Mouse (Mus musculus): ENCODE measurements around the gene Gm21312. TPM values are rescaled to one million over a fixed set of nuclear protein-coding genes. Genes with fewer than 3 reads are reported as not detected.
"Not testable (repeated sequence)": the region's sequence is repeated elsewhere in the genome, so short reads cannot be mapped to it uniquely, and the experiment has no call there.

Gm21312 gene
- polyA plus RNA-seq (2012; ENCODE audit: insufficient read depth, low replicate concordance), result not detected in 2 replicates

DNA sequence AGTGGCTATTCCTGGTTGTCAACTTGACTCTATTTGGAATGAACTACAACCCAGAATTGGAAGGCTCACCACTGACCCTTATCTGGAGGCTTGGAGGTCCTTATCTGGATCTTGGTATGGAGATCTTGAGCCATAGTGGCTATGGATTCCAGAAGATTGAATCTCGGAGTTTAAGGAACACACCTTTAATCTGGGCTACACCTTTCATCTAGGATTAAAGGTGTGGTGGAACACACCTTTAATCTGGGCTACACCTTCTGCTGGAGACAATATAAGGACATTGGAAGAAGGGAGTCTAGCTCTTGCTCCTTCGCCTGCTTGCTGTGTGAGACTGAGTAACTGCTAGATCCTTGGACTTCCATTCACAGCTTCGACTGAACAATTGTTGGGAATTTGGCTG, at the start of gene Gm21312:
Gm21312 (plus strand) TSS at position 301 of the 400 bp plus-strand sequence.
- not testable (repeated sequence) for H3K4me1 ChIP-seq; H3K9me3 ChIP-seq; H3K27me3 ChIP-seq (replicated peaks); H3K36me3 ChIP-seq (replicated peaks; ENCODE audit: low read length); H3K4me3 ChIP-seq (replicated peaks)

DNA sequence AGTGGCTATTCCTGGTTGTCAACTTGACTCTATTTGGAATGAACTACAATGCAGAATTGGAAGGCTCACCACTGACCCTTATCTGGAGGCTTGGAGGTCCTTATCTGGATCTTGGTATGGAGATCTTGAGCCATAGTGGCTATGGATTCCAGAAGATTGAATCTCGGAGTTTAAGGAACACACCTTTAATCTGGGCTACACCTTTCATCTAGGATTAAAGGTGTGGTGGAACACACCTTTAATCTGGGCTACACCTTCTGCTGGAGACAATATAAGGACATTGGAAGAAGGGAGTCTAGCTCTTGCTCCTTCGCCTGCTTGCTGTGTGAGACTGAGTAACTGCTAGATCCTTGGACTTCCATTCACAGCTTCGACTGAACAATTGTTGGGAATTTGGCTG, 34.1 kb upstream of the Gm21312 start, which contains the start of gene Gm21293:
Gm21293 (plus strand) TSS at position 301 of the 400 bp plus-strand sequence.
- H3K4me1 ChIP-seq; H3K36me3 ChIP-seq (replicated peaks; ENCODE audit: low read length); H3K27me3 ChIP-seq (replicated peaks); H3K4me3 ChIP-seq (replicated peaks); H3K9me3 ChIP-seq: not testable (repeated sequence)

- not testable (repeated sequence) for H3K4me1 ChIP-seq; H3K36me3 ChIP-seq (replicated peaks; ENCODE audit: low read length); H3K9me3 ChIP-seq; H3K27me3 ChIP-seq (replicated peaks); H3K4me3 ChIP-seq (replicated peaks)
Observed at GRCm38 (mm10) chr10:104151197-104151596, 25.6 kb upstream of the Gm21312 start, which contains the start of gene Gm6763. Gene Gm6763 (plus strand): TSS chr10:104151497.

DNA sequence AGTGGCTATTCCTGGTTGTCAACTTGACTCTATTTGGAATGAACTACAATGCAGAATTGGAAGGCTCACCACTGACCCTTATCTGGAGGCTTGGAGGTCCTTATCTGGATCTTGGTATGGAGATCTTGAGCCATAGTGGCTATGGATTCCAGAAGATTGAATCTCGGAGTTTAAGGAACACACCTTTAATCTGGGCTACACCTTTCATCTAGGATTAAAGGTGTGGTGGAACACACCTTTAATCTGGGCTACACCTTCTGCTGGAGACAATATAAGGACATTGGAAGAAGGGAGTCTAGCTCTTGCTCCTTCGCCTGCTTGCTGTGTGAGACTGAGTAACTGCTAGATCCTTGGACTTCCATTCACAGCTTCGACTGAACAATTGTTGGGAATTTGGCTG, 17.1 kb upstream of the Gm21312 start, which contains the start of gene Gm8764:
Gm8764 (plus strand) TSS at position 301 of the 400 bp plus-strand sequence.
- H3K4me3 ChIP-seq (replicated peaks); H3K27me3 ChIP-seq (replicated peaks); H3K4me1 ChIP-seq; H3K36me3 ChIP-seq (replicated peaks; ENCODE audit: low read length); H3K9me3 ChIP-seq: not testable (repeated sequence)

GRCm38 (mm10) chr10:104168215-104168614, 8.6 kb upstream of the Gm21312 start, which contains the start of gene Gm21304:
Gene Gm21304 (plus strand): TSS chr10:104168515.
- H3K36me3 ChIP-seq (replicated peaks; ENCODE audit: low read length); H3K27me3 ChIP-seq (replicated peaks); H3K4me3 ChIP-seq (replicated peaks); H3K9me3 ChIP-seq; H3K4me1 ChIP-seq: not testable (repeated sequence)

DNA sequence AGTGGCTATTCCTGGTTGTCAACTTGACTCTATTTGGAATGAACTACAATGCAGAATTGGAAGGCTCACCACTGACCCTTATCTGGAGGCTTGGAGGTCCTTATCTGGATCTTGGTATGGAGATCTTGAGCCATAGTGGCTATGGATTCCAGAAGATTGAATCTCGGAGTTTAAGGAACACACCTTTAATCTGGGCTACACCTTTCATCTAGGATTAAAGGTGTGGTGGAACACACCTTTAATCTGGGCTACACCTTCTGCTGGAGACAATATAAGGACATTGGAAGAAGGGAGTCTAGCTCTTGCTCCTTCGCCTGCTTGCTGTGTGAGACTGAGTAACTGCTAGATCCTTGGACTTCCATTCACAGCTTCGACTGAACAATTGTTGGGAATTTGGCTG, 8.4 kb downstream of the Gm21312 start, which contains the start of gene Gm20765:
Gm20765 (plus strand) TSS at position 301 of the 400 bp plus-strand sequence.
- not testable (repeated sequence) for H3K36me3 ChIP-seq (replicated peaks; ENCODE audit: low read length); H3K27me3 ChIP-seq (replicated peaks); H3K9me3 ChIP-seq; H3K4me1 ChIP-seq; H3K4me3 ChIP-seq (replicated peaks)

- H3K9me3 ChIP-seq; H3K4me3 ChIP-seq (replicated peaks): not testable (repeated sequence)
Observed at GRCm38 (mm10) chr10:104193742-104194141, 16.9 kb downstream of the Gm21312 start, which contains the start of gene Gm4340. Gene Gm4340 (plus strand): TSS chr10:104194042.

DNA sequence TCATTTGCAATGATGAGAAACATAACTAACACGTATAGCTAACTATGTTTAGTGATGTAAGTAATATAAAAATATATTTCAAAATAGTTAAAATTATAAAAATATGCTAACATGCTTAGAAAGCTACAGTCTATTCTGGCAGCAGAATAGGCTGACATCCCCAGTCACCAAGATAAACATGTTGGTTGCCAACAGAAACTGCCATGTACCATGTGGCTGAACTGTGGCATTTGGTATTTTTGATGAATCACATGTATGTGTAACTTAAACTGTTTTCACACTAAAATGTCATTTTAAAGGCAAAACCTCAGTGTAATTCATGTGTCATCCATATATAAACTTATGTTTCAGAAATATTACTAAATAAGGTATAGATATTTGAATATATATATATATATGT, 32.8 kb downstream of the Gm21312 start:
- TF ChIP-seq FLI1 (IDR thresholded peaks at IDR 0.05; ENCODE audit: low read length) (no peak), GATA1 (IDR thresholded peaks at IDR 0.05; ENCODE audit: borderline replicate concordance, low read length) (no peak)
- Histone ChIP-seq H3K36me3 (replicated peaks; ENCODE audit: low read length) (no peaks in the 10 kb centered on the region), H3K4me1 (no peaks in the 10 kb centered on the region), H3K27me3 (replicated peaks) (no peaks in the 10 kb centered on the region), H3K4me3 (replicated peaks) (no peak overlapping the region), H3K9me3 (0 out of 2 replicates have a peak, but pooled peaks cover 7% of the 10 kb centered on the region)

More at GRCm38 (mm10) chr10:104193742-104194141, 16.9 kb downstream of the Gm21312 start, which contains the start of gene Gm4340:
- not testable (repeated sequence) for H3K36me3 ChIP-seq (replicated peaks; ENCODE audit: low read length); H3K27me3 ChIP-seq (replicated peaks); H3K4me1 ChIP-seq

DNA sequence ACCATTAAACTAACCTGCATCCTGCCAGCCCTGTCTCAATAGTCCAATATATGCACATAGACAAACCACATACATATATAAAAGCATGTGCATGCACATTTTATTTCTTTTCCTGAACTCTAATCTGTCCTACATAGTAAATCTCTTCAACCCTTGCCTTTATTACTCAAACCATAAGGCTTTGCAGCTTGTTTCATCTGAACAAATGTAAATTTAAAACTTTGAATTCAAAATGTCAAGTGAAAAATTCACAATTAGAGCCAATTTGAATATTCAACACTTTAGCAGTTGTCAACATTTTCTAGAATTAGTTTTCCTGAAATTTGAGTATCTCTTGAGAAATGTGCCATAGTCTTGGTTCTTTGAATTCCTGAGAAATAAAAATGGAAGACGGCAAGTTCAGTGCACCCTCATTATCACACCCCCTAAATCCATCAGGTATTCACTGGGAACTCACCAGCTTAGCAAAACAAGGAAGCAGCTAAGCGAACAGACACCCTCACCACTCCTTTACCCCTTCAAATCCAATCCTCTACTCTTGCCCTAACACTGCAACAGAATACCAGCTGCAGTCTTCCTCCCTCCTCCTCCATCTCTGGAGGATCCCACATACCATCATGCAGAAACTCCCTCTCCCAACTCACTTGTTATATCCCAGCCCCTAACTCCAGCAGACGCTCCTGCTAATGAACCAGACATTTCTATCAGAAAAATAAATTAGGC, 33.6 kb downstream of the Gm21312 start:
- H3K27me3 ChIP-seq (replicated peaks), result no peaks in the 10 kb centered on the region
- H3K4me3 ChIP-seq (replicated peaks), result no peak overlapping the region
- 0 out of 2 replicates have a peak, but pooled peaks cover 7% of the 10 kb centered on the region for H3K9me3 ChIP-seq
- TF ChIP-seq FLI1 (IDR thresholded peaks at IDR 0.05; ENCODE audit: low read length) (no peak), GATA1 (IDR thresholded peaks at IDR 0.05; ENCODE audit: borderline replicate concordance, low read length) (no peak)
- no peaks in the 10 kb centered on the region for H3K36me3 ChIP-seq (replicated peaks; ENCODE audit: low read length)
- H3K4me1 ChIP-seq, result no peaks in the 10 kb centered on the region

GRCm38 (mm10) chr10:104214527-104214926, 37.7 kb downstream of the Gm21312 start:
- no peak for TF ChIP-seq GATA1 (IDR thresholded peaks at IDR 0.05; ENCODE audit: borderline replicate concordance, low read length)
- TF ChIP-seq FLI1 (IDR thresholded peaks at IDR 0.05; ENCODE audit: low read length), result no peak
- 0 out of 2 replicates have a peak, but pooled peaks cover 7% of the 10 kb centered on the region for H3K9me3 ChIP-seq

GRCm38 (mm10) chr10:104220303-104221021, 43.6 kb downstream of the Gm21312 start:
- Histone ChIP-seq H3K4me3 (replicated peaks) (no peak overlapping the region), H3K9me3 (no peaks in the 10 kb centered on the region), H3K4me1 (no peaks in the 10 kb centered on the region), H3K27me3 (replicated peaks) (no peaks in the 10 kb centered on the region), H3K36me3 (replicated peaks; ENCODE audit: low read length) (no peaks in the 10 kb centered on the region)
- TF ChIP-seq GATA1 (IDR thresholded peaks at IDR 0.05; ENCODE audit: borderline replicate concordance, low read length), result no peak
- TF ChIP-seq FLI1 (IDR thresholded peaks at IDR 0.05; ENCODE audit: low read length), result no peak

More at GRCm38 (mm10) chr10:104214527-104214926, 37.7 kb downstream of the Gm21312 start:
- no peaks in the 10 kb centered on the region for H3K27me3 ChIP-seq (replicated peaks)
- H3K4me1 ChIP-seq, result no peaks in the 10 kb centered on the region
- H3K4me3 ChIP-seq (replicated peaks), result no peak overlapping the region
- H3K36me3 ChIP-seq (replicated peaks; ENCODE audit: low read length), result no peaks in the 10 kb centered on the region

Other genes starting within 250 kb of the Gm21312 start
- not detected in 2 replicates for gene Gm21293, start 34.0 kb upstream of the Gm21312 start, polyA plus RNA-seq (2012; ENCODE audit: insufficient read depth, low replicate concordance)
- gene Gm6763, start 25.5 kb upstream of the Gm21312 start, polyA plus RNA-seq (2012; ENCODE audit: insufficient read depth, low replicate concordance), result not detected in 2 replicates
- not detected in 2 replicates for gene Gm8764, start 17.0 kb upstream of the Gm21312 start, polyA plus RNA-seq (2012; ENCODE audit: insufficient read depth, low replicate concordance)
- gene Gm21304, start 8.5 kb upstream of the Gm21312 start, polyA plus RNA-seq (2012; ENCODE audit: insufficient read depth, low replicate concordance), result not detected in 2 replicates
- gene Gm20765, start 8.5 kb downstream of the Gm21312 start, polyA plus RNA-seq (2012; ENCODE audit: insufficient read depth, low replicate concordance), result not detected in 2 replicates
- gene Gm4340, start 17.0 kb downstream of the Gm21312 start, polyA plus RNA-seq (2012; ENCODE audit: insufficient read depth, low replicate concordance), result not detected in 2 replicates